Mouse (Mus musculus) brown adipose tissue, adult 24 weeks (tissue): Measurements from ENCODE around the gene Foxl1. TPM values are rescaled to one million over a fixed set of nuclear protein-coding genes. Genes with fewer than 3 reads are reported as not detected.

Experiments used
- H3K27ac ChIP-seq: fragments of 200-500 bp; replicated peaks from 2 replicates; pipeline ENCODE4 v1.5.1; 2012; ENCODE audit warnings: low read depth, mild to moderate bottlenecking, low read length
- H3K4me1 ChIP-seq: fragments of 200-500 bp; 2 replicates; pipeline ENCODE4 v1.6.1; 2012; ENCODE audit warnings: low read length, mixed read lengths; ENCODE audit not compliant: control insufficient read depth, insufficient read depth, insufficient read length
- H3K4me3 ChIP-seq: fragments of 200-500 bp; 2 replicates; pipeline ENCODE4 v1.5.1; 2012; ENCODE audit warnings: low read depth, mild to moderate bottlenecking, low read length, moderate library complexity; ENCODE audit not compliant: insufficient read depth
- polyA plus RNA-seq: library from polyadenylated mRNA; stranded (reverse); fragments of >200 nt; gene quantifications from 2 replicates; pipeline ENCODE4 v1.2.4, GENCODE M21; 2012; ENCODE audit not compliant: missing spikeins, insufficient read depth, insufficient read length

Foxl1 gene
- polyA plus RNA-seq = not detected in 2 replicates

DNA sequence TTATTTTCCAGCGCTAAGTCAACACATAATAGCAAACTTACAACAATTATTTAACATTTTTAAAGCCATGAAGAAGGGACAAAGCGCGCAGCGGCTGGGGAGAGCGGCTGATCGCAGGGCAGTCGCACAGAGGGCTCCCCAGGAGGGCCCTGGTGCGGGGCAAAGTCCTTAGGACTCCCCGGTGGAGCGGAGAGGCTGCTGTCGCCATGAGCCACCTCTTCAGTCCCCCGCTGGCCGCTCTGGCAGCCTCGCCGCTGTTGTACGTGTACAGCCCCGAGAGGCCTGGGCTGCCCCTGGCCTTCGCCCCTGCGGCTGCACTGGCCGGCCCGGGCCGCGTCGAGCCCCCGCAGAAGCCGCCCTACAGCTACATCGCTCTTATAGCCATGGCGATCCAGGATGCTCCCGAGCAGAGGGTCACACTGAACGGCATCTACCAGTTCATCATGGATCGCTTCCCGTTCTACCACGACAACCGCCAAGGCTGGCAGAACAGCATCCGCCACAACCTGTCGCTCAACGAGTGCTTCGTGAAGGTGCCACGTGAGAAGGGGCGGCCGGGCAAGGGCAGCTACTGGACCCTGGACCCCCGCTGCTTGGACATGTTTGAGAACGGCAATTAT is at the start of gene Foxl1:
Foxl1 (plus strand) TSS at position 185 of the 620 bp plus-strand sequence.
- Histone ChIP-seq H3K27ac (no peak within 1 kb of the TSS), H3K4me1 (peaks cover 4% of the 10 kb centered on the region; the same call in 1 of the 2 replicates), H3K4me3 (peak within 1 kb of the TSS; percentile 30)

- Histone ChIP-seq H3K27ac (no peak overlapping the region), H3K4me1 (no peaks in the 10 kb centered on the region), H3K4me3 (no peak overlapping the region)
Observed at GRCm38 (mm10) chr8:121078721-121079120, 49.0 kb upstream of the Foxl1 start.

- no peak overlapping the region for H3K4me3 ChIP-seq
- no peak overlapping the region for H3K27ac ChIP-seq
- H3K4me1 ChIP-seq = no peaks in the 10 kb centered on the region
Observed at GRCm38 (mm10) chr8:121079201-121079600, 48.5 kb upstream of the Foxl1 start.

DNA sequence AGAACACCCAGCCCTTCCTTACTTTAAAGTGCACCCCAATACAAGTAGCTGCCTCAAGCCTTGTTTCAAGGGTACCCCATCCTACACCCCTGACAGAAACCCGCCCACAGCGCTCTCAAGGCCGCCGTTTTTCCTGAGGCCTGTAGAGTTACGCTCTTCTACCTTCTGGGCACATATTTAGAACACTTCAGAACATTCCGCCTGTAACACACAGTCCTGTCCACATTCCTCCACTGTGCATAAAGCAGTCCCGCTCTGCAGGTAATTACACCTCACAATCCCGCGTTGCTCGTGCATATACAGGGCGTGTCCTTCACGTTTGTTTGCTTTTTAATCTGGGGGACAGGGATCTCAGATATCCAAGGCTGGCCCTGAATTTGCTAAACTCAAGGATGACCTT is 47.8 kb upstream of the Foxl1 start:
- Histone ChIP-seq H3K27ac (no peak overlapping the region), H3K4me3 (no peak overlapping the region), H3K4me1 (no peaks in the 10 kb centered on the region)

DNA sequence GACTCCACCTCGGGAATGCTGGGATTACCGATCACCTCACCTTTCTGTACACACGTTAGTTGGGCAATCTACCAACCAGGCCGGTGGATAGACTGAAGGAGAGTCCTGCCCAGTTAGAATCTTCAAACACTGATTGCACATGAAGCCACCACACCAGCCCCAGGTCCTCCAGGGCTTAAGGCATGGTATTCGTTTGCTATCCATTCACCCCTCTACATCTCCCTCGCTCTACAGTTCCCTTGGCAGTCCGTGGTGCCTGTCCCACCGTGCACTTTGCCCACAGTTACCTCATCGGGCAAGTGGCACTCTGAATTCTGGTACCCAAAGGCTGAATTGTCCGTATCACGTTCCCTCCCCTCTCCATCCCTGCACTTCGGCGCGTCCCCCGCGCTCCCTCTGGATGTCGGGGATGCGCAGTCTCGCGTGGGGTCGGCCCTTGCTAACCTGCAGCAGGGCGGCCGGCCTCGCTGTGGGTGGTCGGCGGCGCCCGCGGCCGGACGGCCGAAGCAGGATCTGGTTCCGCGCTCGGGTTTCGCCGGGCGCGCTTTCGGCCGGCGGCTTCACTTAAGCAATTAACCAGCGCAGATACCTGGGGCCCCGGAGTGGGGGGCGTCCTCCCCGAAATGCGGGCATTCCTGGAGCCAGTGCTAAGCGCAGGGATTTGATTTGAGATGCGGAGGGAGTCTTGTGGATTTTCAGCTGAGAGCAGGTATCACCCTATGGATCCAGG is 47.2 kb upstream of the Foxl1 start:
- H3K4me3 ChIP-seq = no peak overlapping the region
- H3K27ac ChIP-seq = no peak overlapping the region
- no peaks in the 10 kb centered on the region for H3K4me1 ChIP-seq

DNA sequence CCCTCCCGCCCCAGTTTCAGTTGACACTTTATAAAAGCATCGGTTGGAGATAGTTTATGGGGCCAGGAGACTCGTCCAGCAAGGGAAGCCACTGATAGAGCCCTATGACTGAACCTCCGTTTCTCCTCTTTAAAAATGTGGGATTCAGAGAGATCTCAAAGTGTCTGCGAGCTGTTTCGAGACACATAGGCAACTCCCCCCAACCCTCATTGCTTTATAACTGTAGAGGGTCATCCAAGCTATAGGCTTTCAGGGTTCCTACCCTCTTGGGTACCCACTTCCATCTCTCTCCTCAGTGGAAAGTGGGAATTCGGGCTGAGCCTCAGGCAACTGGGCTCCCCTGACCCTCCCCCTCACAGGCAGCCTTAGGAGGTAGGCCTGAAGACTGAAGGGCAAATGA is 46.3 kb upstream of the Foxl1 start:
- no peak overlapping the region for H3K27ac ChIP-seq
- H3K4me3 ChIP-seq = no peak overlapping the region

DNA sequence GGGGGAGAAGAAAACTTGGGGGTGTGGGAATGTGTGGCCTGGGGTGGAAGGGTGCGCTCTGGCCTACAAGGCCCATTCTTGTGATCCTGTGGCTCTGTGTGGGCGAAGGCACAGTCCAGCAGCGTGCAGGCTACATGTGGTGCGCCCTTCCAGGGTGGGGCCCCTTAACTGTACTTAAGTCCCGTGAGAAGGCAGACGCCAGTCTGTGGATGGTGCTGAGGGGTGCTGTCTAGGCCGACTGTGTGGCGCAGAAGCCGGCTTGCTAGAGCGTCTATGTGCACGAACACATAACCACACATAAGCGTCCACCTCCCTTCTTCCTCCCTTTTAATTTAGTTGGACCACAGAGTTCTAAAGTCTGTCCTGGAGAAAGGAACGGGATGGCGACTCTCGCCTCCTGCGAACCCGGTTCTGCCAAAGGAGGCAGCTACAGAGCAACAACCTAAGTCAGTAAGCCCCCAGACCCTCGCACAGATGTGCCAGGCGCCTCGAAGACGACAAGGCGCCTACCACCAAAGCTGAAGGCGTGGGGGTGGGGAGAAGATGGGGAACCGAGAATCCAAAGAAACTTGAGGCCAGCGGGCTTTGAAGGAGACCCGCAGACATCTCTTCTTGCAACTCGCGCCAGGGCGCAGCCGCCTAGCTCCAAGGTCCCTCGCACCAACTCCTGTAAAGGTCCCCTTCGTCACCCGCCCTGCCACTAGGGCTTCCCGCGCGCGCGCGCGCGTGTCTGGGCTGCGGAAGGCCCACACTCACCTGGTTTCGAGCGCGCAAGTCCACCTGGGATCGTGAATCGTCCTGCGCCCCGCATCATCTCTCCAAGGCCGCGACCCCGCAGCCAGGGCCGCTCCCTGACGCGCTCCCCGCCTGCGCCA is 45.3 kb upstream of the Foxl1 start:
- H3K27ac ChIP-seq = no peak overlapping the region
- H3K4me3 ChIP-seq = peak overlapping the region; percentile 73
- no peaks in the 10 kb centered on the region for H3K4me1 ChIP-seq

More for the DNA sequence above, 46.3 kb upstream of the Foxl1 start:
- no peaks in the 10 kb centered on the region for H3K4me1 ChIP-seq

DNA sequence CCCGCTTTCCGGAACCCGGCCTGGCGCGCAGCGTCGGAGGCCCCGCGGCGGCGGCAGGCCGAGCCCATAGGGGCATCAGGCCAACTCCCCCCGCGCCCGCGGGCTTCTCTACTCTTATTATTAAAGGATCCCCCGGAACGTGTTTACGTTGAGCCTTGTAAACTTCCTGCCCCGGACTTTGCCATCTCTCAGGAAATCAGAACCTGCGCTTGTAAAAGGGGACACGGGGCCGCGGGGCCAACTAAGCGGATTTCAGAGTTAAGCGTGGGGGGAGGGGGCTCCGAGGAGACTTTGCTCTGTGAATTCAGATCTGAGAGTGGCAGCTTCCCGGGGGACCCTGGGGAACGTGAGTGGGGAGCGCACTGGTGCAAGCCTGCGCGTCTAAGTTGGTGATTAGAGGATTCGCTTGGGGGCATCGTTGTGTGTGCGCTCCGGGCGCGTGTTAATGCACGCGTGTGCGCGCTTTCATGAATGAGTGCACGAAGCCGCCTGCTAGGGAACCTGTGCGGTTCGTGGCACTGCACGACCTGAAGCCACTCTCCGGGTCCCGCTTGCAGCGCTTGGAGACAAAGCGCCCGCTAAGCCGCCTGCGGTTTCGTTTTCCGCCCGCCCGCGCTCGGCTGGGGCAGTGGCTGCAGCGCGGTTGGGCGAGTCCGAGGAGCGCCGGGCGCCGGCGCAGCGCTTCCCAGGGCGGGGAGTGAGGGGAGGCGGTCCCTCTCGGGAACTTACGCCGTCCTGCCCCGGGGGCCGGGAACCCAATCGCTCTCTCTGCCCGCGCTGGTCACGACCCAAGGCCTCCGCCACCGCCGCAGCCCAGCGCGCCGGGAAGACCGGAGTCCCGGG is 44.4 kb upstream of the Foxl1 start:
- Histone ChIP-seq H3K4me3 (peak overlapping the region; percentile 73), H3K4me1 (no peaks in the 10 kb centered on the region), H3K27ac (no peak overlapping the region)

- Histone ChIP-seq H3K4me3 (peak overlapping the region; percentile 73), H3K4me1 (no peaks in the 10 kb centered on the region), H3K27ac (no peak overlapping the region)
Observed at GRCm38 (mm10) chr8:121083936-121084209, 43.9 kb upstream of the Foxl1 start.

DNA sequence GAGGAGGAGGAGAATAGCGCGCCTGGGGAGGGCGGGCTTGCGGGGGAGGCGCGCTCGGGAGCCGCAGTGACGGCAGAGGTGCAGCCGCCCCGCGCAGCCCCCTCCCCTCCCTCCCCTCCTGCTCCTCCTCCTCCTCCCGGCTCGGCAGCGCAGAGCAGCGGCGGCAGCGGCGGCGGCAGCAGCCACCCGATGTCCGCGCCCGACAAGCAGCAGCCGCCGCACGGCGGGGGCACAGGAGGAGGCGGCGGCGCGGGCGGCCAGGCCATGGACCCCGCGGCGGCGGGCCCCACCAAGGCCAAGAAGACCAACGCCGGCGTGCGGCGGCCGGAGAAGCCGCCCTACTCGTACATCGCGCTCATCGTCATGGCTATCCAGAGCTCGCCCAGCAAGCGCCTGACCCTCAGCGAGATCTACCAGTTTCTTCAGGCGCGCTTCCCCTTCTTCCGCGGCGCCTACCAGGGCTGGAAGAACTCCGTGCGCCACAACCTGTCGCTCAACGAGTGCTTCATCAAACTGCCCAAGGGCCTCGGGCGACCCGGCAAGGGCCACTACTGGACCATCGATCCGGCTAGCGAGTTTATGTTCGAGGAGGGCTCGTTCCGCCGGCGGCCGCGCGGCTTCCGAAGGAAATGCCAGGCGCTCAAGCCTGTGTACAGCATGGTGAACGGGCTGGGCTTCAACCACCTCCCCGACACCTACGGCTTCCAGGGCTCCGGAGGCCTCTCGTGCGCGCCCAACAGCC is 43.4 kb upstream of the Foxl1 start, which contains the start of gene Foxf1:
Foxf1 (plus strand) TSS at position 177 of the 742 bp plus-strand sequence.
- Histone ChIP-seq H3K27ac (no peak within 1 kb of the TSS), H3K4me3 (peak within 1 kb of the TSS; percentile 73), H3K4me1 (no peaks in the 10 kb centered on the region)

DNA sequence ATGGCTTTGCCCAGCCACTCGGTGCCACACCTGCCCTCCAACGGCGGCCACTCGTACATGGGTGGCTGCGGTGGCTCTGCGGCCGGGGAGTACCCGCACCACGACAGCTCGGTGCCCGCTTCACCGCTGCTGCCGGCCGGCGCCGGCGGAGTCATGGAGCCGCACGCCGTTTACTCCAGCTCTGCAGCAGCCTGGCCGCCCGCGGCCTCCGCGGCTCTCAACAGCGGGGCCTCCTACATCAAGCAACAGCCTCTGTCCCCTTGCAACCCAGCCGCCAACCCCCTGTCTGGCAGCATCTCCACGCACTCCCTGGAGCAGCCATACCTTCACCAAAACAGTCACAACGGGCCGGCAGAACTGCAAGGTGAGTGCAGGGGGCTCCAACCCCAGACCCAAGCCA is 42.7 kb upstream of the Foxl1 start:
- peak overlapping the region; percentile 40 for H3K4me3 ChIP-seq

GRCm38 (mm10) chr8:121085561-121085960 is 42.2 kb upstream of the Foxl1 start:
- Histone ChIP-seq H3K4me1 (no peaks in the 10 kb centered on the region), H3K4me3 (no peak overlapping the region), H3K27ac (no peak overlapping the region)

More for the DNA sequence above, 42.7 kb upstream of the Foxl1 start:
- Histone ChIP-seq H3K4me1 (no peaks in the 10 kb centered on the region), H3K27ac (no peak overlapping the region)

- Histone ChIP-seq H3K4me3 (no peak overlapping the region), H3K27ac (no peak overlapping the region), H3K4me1 (no peaks in the 10 kb centered on the region)
Observed at GRCm38 (mm10) chr8:121086004-121086900, 41.5 kb upstream of the Foxl1 start.
